Mouse (Mus musculus) ES-Bruce4 (cell line): ENCODE results near the gene Abo.

ENCODE experiments used
- CTCF ChIP-seq: IDR thresholded peaks from one replicate; pipeline ENCODE4 v1.8.1; 2011; ENCODE audit warnings: low read depth, low read length
- EP300 ChIP-seq: IDR thresholded peaks from 2 replicates; pipeline ENCODE4 v1.6.1; 2011; ENCODE audit warnings: low read depth, low read length; ENCODE audit not compliant: insufficient read depth

- TF ChIP-seq EP300: 0 out of 2 replicates have a peak, but pooled peaks have one; percentile 74
- TF ChIP-seq CTCF: no peak
These were observed 37.9 kb upstream of the Abo start, which contains the start of gene Surf6 for GRCm38 (mm10) chr2:26902467-26903220.
